Mouse (Mus musculus): ENCODE results near the gene Zfyve21. TPM values are rescaled to one million over a fixed set of nuclear protein-coding genes. Genes with fewer than 3 reads are reported as not detected.

The Zfyve21 gene
- total RNA-seq, 2 experiments from 2014 or later: 15.1 to 18.6 TPM

GRCm38 (mm10) chr12:111878213-111878612 is 64.2 kb downstream of the Zfyve21 start:
- DNase-seq: peak; percentile 82
- intact Hi-C loops (cut with DNase I; ENCODE audit: low total_unique reads): loop anchor here (5.0 kb wide), 1 partner anchor 69 kb away; no protein-coding TSS in a partner anchor

Other genes starting within 250 kb of the Zfyve21 start
- 10 to 100 TPM; 48.7 to 51.8 TPM for gene Mark3, start 239.6 kb upstream of the Zfyve21 start, total RNA-seq (2021)
- 10 to 100 TPM; 19.8 to 32.6 TPM for gene Ckb, start 141.8 kb upstream of the Zfyve21 start, total RNA-seq (2021)
- 1 to 10 TPM; 2.7 to 4.7 TPM for gene Trmt61a, start 136.1 kb upstream of the Zfyve21 start, total RNA-seq (2021)
- 10 to 100 TPM; 14.9 to 17.2 TPM for gene Bag5, start 100.9 kb upstream of the Zfyve21 start, total RNA-seq (2021)
- gene Apopt1, start 100.9 kb upstream of the Zfyve21 start, total RNA-seq (2021): 10 to 100 TPM; 34.2 to 35.6 TPM
- gene Klc1, start 55.3 kb upstream of the Zfyve21 start, total RNA-seq (2021): 10 to 100 TPM; 53.4 to 62.2 TPM
- under 1 TPM; 0.53 to 0.86 TPM for gene Xrcc3, start 297 bp upstream of the Zfyve21 start, total RNA-seq (2021)
- gene Ppp1r13b, start 93.9 kb downstream of the Zfyve21 start, total RNA-seq (2021): 1 to 10 TPM; 8.5 to 9.0 TPM
- gene Atp5mpl, start 152.8 kb downstream of the Zfyve21 start, total RNA-seq (2021): 100 to 1,000 TPM; 816 to 919 TPM
- under 1 TPM; 0.31 to 0.38 TPM for gene Tdrd9, start 157.4 kb downstream of the Zfyve21 start, total RNA-seq (2021)
- not detected for gene Rd3l, start 167.1 kb downstream of the Zfyve21 start, total RNA-seq (2021)

Data from gastrocnemius, postnatal 14 days (tissue).